Mouse (Mus musculus) MN1 (cell line): Measurements from ENCODE around the gene Pla2g12b.

Experiments used
- DNase-seq: peaks from one replicate; pipeline ENCODE4 v3.0.0-alpha.2; 2016; ENCODE audit warnings: low spot score

The Pla2g12b gene

GRCm38 (mm10) chr10:59413711-59414110 is 10.3 kb downstream of the Pla2g12b start:
- DNase-seq = no peak

- DNase-seq = no peak
These were observed 13.2 kb downstream of the Pla2g12b start for GRCm38 (mm10) chr10:59416623-59417022.

GRCm38 (mm10) chr10:59419516-59419915 is 16.1 kb downstream of the Pla2g12b start:
- no peak for DNase-seq

GRCm38 (mm10) chr10:59424453-59424852 is 21.0 kb downstream of the Pla2g12b start:
- DNase-seq = no peak

- peak; percentile 40 for DNase-seq
These were observed 21.9 kb downstream of the Pla2g12b start for GRCm38 (mm10) chr10:59425369-59425768.

- DNase-seq = no peak
These were observed 22.9 kb downstream of the Pla2g12b start for GRCm38 (mm10) chr10:59426371-59426770.

GRCm38 (mm10) chr10:59429448-59430135 is 26.1 kb downstream of the Pla2g12b start:
- DNase-seq = no peak

- peak; percentile 60 for DNase-seq
These were observed 27.3 kb downstream of the Pla2g12b start for GRCm38 (mm10) chr10:59430701-59431218.

- DNase-seq = no peak
These were observed 32.3 kb downstream of the Pla2g12b start for GRCm38 (mm10) chr10:59435746-59436145.

GRCm38 (mm10) chr10:59438651-59439050 is 35.2 kb downstream of the Pla2g12b start:
- DNase-seq = no peak

GRCm38 (mm10) chr10:59439508-59439931 is 36.1 kb downstream of the Pla2g12b start:
- no peak for DNase-seq

- DNase-seq = no peak
These were observed 36.7 kb downstream of the Pla2g12b start for GRCm38 (mm10) chr10:59440177-59440576.

GRCm38 (mm10) chr10:59441735-59442134 is 38.3 kb downstream of the Pla2g12b start, which contains the start of gene Oit3:
Gene Oit3 (minus strand): TSS chr10:59441778.
- no peak for DNase-seq

GRCm38 (mm10) chr10:59443212-59443611 is 39.8 kb downstream of the Pla2g12b start:
- no peak for DNase-seq

- no peak for DNase-seq
These were observed 40.6 kb downstream of the Pla2g12b start for GRCm38 (mm10) chr10:59444106-59444505.

GRCm38 (mm10) chr10:59444635-59445034 is 41.2 kb downstream of the Pla2g12b start:
- no peak for DNase-seq

- DNase-seq = no peak
These were observed 43.5 kb downstream of the Pla2g12b start for GRCm38 (mm10) chr10:59446911-59447437.

- DNase-seq = no peak
These were observed 44.1 kb downstream of the Pla2g12b start for GRCm38 (mm10) chr10:59447546-59447945.

GRCm38 (mm10) chr10:59451839-59452238 is 48.4 kb downstream of the Pla2g12b start:
- DNase-seq = peak; percentile 78

GRCm38 (mm10) chr10:59454631-59455030 is 51.2 kb downstream of the Pla2g12b start:
- no peak for DNase-seq

GRCm38 (mm10) chr10:59459767-59460166 is 56.3 kb downstream of the Pla2g12b start:
- DNase-seq = no peak

GRCm38 (mm10) chr10:59462307-59462706 is 58.8 kb downstream of the Pla2g12b start:
- no peak for DNase-seq

GRCm38 (mm10) chr10:59465546-59465945 is 62.1 kb downstream of the Pla2g12b start:
- DNase-seq = no peak

- no peak for DNase-seq
These were observed 63.2 kb downstream of the Pla2g12b start for GRCm38 (mm10) chr10:59466626-59467025.
